Mouse (Mus musculus) G1E (cell line): ENCODE measurements at regions not wholly inside any gene's neighbourhood (a gene's known extent, or its start where the extent isn't known, plus 50 kb on each side); places are given as distances from the start of the nearest gene placed in this dataset.

Experiments used
- ATAC-seq: 2 replicates; pipeline ENCODE4 v1.8.0; 2016; ENCODE audit warnings: mild to moderate bottlenecking; ENCODE audit not compliant: insufficient number of reproducible peaks, poor library complexity, low FRiP score, severe bottlenecking; ENCODE audit errors: extremely low read depth
- DNase-seq: peaks from one replicate; pipeline ENCODE4 v3.0.0; 2012; ENCODE audit warnings: low spot score
- H3K27me3 ChIP-seq: 2 replicates; pipeline ENCODE4 v1.6.1; 2012; ENCODE audit warnings: mild to moderate bottlenecking, low read length, inconsistent platforms; ENCODE audit not compliant: insufficient read depth
- H3K36me3 ChIP-seq: replicated peaks from 2 replicates; pipeline ENCODE3; 2012; ENCODE audit warnings: mild to moderate bottlenecking, inconsistent platforms
- H3K4me1 ChIP-seq: 2 replicates; pipeline ENCODE4 v1.6.1; 2012; ENCODE audit warnings: low read depth, low read length, inconsistent platforms, mixed read lengths; ENCODE audit not compliant: insufficient read depth
- H3K4me3 ChIP-seq: 2 replicates; pipeline ENCODE4 v1.5.1; 2012; ENCODE audit warnings: low read depth, mild to moderate bottlenecking, inconsistent platforms, low read length, moderate library complexity, mixed read lengths
- H3K9me3 ChIP-seq: replicated peaks from 2 replicates; pipeline ENCODE4 v1.6.1; 2012; ENCODE audit warnings: inconsistent platforms
- CTCF ChIP-seq: IDR thresholded peaks from 2 replicates; pipeline ENCODE4 v1.5.1; 2012; ENCODE audit warnings: low read depth, low read length, inconsistent platforms, mixed read lengths
- GATA1 ChIP-seq: IDR thresholded peaks from 2 replicates; pipeline ENCODE4 v1.6.1; 2012; ENCODE audit warnings: borderline replicate concordance, low read length, inconsistent platforms, mixed read lengths
- GATA2 ChIP-seq: IDR thresholded peaks from 2 replicates; pipeline ENCODE4 v1.6.1; 2012; ENCODE audit warnings: low read depth, low read length, inconsistent platforms, borderline replicate concordance
- POLR2AphosphoS5 ChIP-seq: IDR thresholded peaks from 2 replicates; pipeline ENCODE4 v1.6.1; 2012; ENCODE audit warnings: low read depth, low read length, inconsistent platforms; ENCODE audit not compliant: insufficient replicate concordance
- TAL1 ChIP-seq: conservative IDR thresholded peaks from 2 replicates; pipeline ENCODE4 v1.6.1; 2012; ENCODE audit warnings: low read depth, low read length, inconsistent platforms, mixed read lengths

DNA sequence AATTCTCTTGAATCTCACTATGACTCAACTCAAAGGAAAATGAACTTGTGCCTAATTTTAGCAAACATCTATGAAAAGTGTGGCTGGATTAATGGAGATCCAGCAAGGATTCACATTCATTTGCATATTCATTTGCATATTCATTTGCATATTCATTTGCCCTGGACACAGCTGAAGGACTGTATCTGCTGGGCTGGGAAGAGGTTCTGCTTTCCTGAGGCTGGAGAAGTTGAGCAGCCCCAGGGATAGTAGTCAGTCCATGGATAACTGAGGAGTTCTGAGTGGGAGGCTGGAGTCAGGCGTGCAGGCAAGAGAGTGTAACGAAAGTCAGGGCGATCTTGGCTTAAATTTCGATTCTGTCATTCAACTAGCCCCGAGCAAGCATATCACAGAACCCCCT is 164.3 kb upstream of the Tmpo start:
- Histone ChIP-seq H3K9me3 (no peaks in the 10 kb centered on the region), H3K4me1 (no peaks in the 10 kb centered on the region), H3K27me3 (no peaks in the 10 kb centered on the region), H3K4me3 (no peak overlapping the region), H3K36me3 (no peaks in the 10 kb centered on the region)
- TF ChIP-seq GATA2 (no peak), GATA1 (no peak), POLR2AphosphoS5 (no peak), TAL1 (no peak), CTCF (no peak)
- ATAC-seq: no peak
- DNase-seq: no peak

DNA sequence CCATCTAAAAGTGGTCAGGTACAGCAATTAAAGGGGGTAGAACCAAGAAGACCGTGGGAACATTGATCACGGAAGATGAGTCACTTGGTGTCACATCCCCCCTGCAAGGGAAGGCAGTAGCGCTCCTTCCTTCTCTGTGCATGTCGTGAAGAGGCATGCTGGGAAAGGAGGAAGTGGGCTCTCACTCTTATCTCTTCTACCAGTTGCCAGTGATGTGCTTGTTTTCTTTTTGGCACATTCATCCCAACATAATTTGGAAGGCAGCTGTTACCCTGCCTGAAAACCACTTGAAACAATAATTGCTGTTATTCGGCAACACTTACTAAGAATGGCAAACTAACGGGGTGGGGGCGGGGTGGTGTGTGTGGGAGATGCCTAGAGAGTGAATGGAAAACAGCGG is 161.0 kb upstream of the Tmpo start:
- no peak overlapping the region for H3K4me3 ChIP-seq
- no peaks in the 10 kb centered on the region for H3K4me1 ChIP-seq
- no peak for DNase-seq

DNA sequence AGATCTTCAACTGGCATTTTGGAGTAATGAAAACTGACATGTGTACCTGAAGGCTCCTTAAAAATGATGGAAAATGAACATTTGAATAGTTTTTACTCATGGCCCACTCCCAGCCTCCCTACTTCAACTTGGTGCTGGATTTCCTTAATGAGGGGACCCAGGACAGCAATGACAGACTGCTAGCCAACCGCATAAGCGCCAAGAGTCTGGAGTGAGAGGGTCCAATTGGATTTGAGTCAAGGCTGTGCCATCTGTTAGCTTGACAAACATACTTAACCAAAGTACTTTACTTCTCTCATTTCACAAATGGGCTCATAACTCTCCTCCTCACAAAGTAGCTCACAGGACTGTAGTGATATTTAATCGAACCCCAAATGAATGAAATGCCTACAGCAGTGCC is 158.2 kb upstream of the Tmpo start:
- TF ChIP-seq GATA1: no peak
- TF ChIP-seq GATA2: no peak
- TF ChIP-seq POLR2AphosphoS5: no peak
- no peak for TF ChIP-seq TAL1
- no peak for TF ChIP-seq CTCF
- ATAC-seq: no peak
- H3K4me1 ChIP-seq: no peaks in the 10 kb centered on the region

More for the DNA sequence above, 161.0 kb upstream of the Tmpo start:
- H3K36me3 ChIP-seq: no peaks in the 10 kb centered on the region
- no peaks in the 10 kb centered on the region for H3K27me3 ChIP-seq
- no peak; the same call in 1 of the 2 replicates for ATAC-seq
- TF ChIP-seq GATA2 (no peak), TAL1 (no peak), CTCF (no peak), POLR2AphosphoS5 (no peak), GATA1 (no peak)
- H3K9me3 ChIP-seq: no peaks in the 10 kb centered on the region

DNA sequence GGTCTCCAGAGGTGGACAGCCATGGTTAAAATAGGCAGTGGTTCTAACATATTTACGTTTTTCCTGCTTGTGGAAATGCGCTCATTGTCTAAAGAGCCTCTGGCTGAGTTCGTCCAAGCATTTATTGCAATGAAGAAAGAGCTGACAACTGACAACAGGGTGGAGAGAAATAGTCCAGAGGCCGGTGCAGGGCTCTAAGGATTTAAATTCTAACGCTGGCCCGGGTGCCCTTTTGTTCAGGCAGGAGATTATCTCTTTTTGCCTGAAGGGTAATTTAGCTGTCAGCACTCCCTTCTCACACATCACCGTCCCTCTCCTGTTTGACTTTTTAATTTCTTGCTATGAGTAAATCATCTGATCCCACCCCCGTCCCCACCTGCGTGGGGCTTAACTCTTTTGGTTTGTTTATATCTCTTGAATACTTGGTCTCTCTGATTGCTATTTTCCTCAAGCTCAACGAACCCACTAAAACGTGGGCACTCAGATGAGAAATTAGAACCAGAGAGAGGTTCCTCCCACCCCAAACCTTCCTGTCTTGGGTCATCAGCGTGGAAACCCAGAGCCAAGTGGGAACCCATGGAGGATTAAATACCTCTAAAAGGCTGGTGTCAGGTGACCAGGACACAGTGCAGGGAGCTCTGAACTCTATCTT is 145.7 kb upstream of the Tmpo start:
- Histone ChIP-seq H3K4me1 (no peaks in the 10 kb centered on the region), H3K27me3 (no peaks in the 10 kb centered on the region), H3K4me3 (no peak overlapping the region), H3K9me3 (peaks cover 5% of the 10 kb centered on the region; the same call in 1 of the 2 replicates), H3K36me3 (no peaks in the 10 kb centered on the region)
- DNase-seq (no peak), ATAC-seq (no peak)
- no peak for TF ChIP-seq GATA2
- no peak for TF ChIP-seq TAL1
- TF ChIP-seq CTCF: no peak
- no peak for TF ChIP-seq POLR2AphosphoS5
- no peak for TF ChIP-seq GATA1

More for the DNA sequence above, 158.2 kb upstream of the Tmpo start:
- Histone ChIP-seq H3K27me3 (no peaks in the 10 kb centered on the region), H3K36me3 (no peaks in the 10 kb centered on the region), H3K9me3 (no peaks in the 10 kb centered on the region), H3K4me3 (no peak overlapping the region)
- no peak for DNase-seq

DNA sequence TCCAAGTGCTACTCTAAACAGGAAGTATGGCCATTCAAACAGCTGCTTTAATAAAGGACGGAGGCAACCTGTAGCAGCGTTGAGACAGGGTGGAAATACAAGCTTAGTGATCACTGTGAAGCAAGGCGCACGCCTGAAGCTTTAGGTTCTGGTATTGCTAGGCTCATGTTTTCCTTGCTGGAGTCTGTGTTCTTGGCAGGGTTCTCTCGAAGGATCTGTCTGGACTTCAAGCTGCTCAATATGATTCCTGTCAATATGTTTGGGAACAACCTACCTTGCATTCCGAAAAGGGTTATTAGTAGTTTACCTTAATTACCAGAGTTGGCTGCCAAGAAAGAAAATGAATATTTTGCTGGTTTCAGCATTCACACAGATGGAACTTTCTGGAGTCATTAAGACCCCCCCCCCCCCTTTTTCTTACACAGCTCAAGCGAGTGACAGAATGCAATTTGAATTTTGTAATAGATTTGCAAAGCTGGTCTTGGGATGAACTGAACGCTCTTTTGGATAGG is 145.1 kb upstream of the Tmpo start:
- Histone ChIP-seq H3K9me3 (peaks cover 6% of the 10 kb centered on the region; the same call in 1 of the 2 replicates), H3K4me1 (no peaks in the 10 kb centered on the region), H3K36me3 (no peaks in the 10 kb centered on the region), H3K27me3 (no peaks in the 10 kb centered on the region), H3K4me3 (no peak overlapping the region)
- TF ChIP-seq POLR2AphosphoS5 (no peak), GATA2 (no peak), GATA1 (no peak), CTCF (no peak)
- no peak for ATAC-seq
- DNase-seq: no peak

DNA sequence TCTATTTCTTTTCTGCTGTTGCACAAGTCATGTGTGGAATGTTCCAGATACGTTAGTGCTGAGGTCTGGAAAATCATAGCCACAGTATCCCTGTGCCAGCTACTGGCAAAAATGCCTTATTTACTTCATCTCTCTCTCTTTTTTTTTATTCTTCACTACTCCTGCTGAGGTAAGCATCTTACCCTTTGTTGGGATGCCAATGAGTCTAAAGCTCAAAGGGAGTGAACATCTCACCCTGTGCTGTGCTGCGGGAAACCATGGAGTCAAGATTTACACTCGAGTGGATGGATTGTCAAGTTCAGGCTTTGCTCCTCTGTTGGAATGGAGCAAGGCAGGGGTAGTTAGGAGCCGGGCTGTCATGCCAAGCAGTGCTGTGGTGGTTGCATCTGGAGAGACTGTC is 140.1 kb upstream of the Tmpo start:
- no peaks in the 10 kb centered on the region for H3K36me3 ChIP-seq
- H3K4me3 ChIP-seq: no peak overlapping the region
- H3K4me1 ChIP-seq: no peaks in the 10 kb centered on the region
- H3K9me3 ChIP-seq: peaks cover 17% of the 10 kb centered on the region
- DNase-seq: no peak
- TF ChIP-seq GATA1 (no peak), GATA2 (no peak), POLR2AphosphoS5 (no peak), CTCF (no peak), TAL1 (no peak)
- H3K27me3 ChIP-seq: no peaks in the 10 kb centered on the region
- ATAC-seq: no peak
